Mouse (Mus musculus) liver, adult (tissue): Measurements from ENCODE around the gene Glo1.

ENCODE experiments used
- GATA4 ChIP-seq: IDR thresholded peaks from 2 replicates; pipeline ENCODE4 v1.6.1; 2014; ENCODE audit warnings: mild to moderate bottlenecking, low read length; ENCODE audit not compliant: insufficient replicate concordance

Glo1 gene

GRCm38 (mm10) chr17:30574783-30575075 is 51.9 kb downstream of the Glo1 start:
- no peak for TF ChIP-seq GATA4

- peak; percentile 72 for TF ChIP-seq GATA4
Measured at GRCm38 (mm10) chr17:30573990-30574782, 52.5 kb downstream of the Glo1 start.

- no peak for TF ChIP-seq GATA4
Measured at GRCm38 (mm10) chr17:30570971-30571370, 55.7 kb downstream of the Glo1 start.

GRCm38 (mm10) chr17:30570173-30570572 is 56.5 kb downstream of the Glo1 start:
- TF ChIP-seq GATA4 = no peak

GRCm38 (mm10) chr17:30568473-30568872 is 58.2 kb downstream of the Glo1 start:
- TF ChIP-seq GATA4 = no peak

GRCm38 (mm10) chr17:30564971-30565370 is 61.7 kb downstream of the Glo1 start:
- TF ChIP-seq GATA4 = no peak

GRCm38 (mm10) chr17:30564407-30564806 is 62.3 kb downstream of the Glo1 start:
- TF ChIP-seq GATA4 = no peak

- no peak for TF ChIP-seq GATA4
Measured at GRCm38 (mm10) chr17:30563484-30564075, 63.1 kb downstream of the Glo1 start.

GRCm38 (mm10) chr17:30562770-30563169 is 63.9 kb downstream of the Glo1 start:
- TF ChIP-seq GATA4 = no peak

GRCm38 (mm10) chr17:30559536-30559935 is 67.1 kb downstream of the Glo1 start:
- TF ChIP-seq GATA4 = no peak

- TF ChIP-seq GATA4 = no peak
Measured at GRCm38 (mm10) chr17:30558623-30559022, 68.0 kb downstream of the Glo1 start.

- TF ChIP-seq GATA4 = no peak
Measured at GRCm38 (mm10) chr17:30556512-30556911, 70.2 kb downstream of the Glo1 start.

- TF ChIP-seq GATA4 = no peak
Measured at GRCm38 (mm10) chr17:30553027-30553937, 73.4 kb downstream of the Glo1 start.

GRCm38 (mm10) chr17:30550774-30551107 is 75.9 kb downstream of the Glo1 start:
- TF ChIP-seq GATA4 = no peak

GRCm38 (mm10) chr17:30549899-30550773 is 76.5 kb downstream of the Glo1 start:
- no peak for TF ChIP-seq GATA4
